Mouse (Mus musculus) left cerebral cortex, postnatal 25 days (tissue): ENCODE data around the gene Il2rb. TPM values are rescaled to one million over a fixed set of nuclear protein-coding genes. Genes with fewer than 3 reads are reported as not detected.

Experiments
- DNase-seq, 2 experiments: peaks; one replicate each; pipeline ENCODE4 v3.0.0; 2022; ENCODE audit warnings: low spot score in 2 of 2, mixed read lengths in 1 of 2
- intact Hi-C: fragments of 180-260 bp; cut with DNase I; formaldehyde crosslinking; loops from one replicate; pipeline ENCODE4 v1.15.1; 2025
- total RNA-seq, 2 experiments: library from RNA; stranded (reverse); gene quantifications; 2 replicates each; pipeline ENCODE4 v1.2.3; 2021

Gene Il2rb
- total RNA-seq, 2 experiments from 2014 or later = 0.23 TPM; not detected in 1

GRCm38 (mm10) chr15:78455168-78455567 is 39.9 kb downstream of the Il2rb start:
- intact Hi-C loops = no loop called here
- DNase-seq = no peak

DNA sequence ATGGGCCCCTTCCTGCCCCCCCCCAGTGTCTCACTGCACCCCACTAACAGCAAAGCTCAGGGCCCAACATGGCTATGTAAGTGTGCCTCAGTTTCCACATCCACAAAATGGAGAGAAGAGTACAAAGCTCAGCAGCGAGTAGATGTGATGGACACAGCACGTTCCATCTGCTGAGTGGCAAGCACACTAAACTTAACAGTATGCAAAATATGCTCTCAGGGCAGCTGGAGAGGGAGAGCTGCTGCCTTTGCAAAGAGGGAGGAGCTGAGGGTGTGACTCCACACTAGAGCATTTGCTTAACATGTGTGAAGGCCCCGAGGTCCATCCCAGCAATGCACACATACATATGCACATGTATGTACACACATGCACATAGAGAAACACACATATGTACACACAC is 42.1 kb downstream of the Il2rb start:
- intact Hi-C loops = loop anchor here (2.0 to 5.0 kb wide), 2 partner anchors 59 to 286 kb away; no protein-coding TSS in a partner anchor
- no peak for DNase-seq

GRCm38 (mm10) chr15:78451201-78451600 is 43.9 kb downstream of the Il2rb start:
- no peak for DNase-seq
- intact Hi-C loops = loop anchor here (5.0 kb wide), 1 partner anchor 61 kb away; no protein-coding TSS in a partner anchor

- intact Hi-C loops = loop anchor here (5.0 kb wide), 1 partner anchor 62 kb away; no protein-coding TSS in a partner anchor
- DNase-seq = no peak
These were observed 44.7 kb downstream of the Il2rb start for GRCm38 (mm10) chr15:78450419-78450768.

DNA sequence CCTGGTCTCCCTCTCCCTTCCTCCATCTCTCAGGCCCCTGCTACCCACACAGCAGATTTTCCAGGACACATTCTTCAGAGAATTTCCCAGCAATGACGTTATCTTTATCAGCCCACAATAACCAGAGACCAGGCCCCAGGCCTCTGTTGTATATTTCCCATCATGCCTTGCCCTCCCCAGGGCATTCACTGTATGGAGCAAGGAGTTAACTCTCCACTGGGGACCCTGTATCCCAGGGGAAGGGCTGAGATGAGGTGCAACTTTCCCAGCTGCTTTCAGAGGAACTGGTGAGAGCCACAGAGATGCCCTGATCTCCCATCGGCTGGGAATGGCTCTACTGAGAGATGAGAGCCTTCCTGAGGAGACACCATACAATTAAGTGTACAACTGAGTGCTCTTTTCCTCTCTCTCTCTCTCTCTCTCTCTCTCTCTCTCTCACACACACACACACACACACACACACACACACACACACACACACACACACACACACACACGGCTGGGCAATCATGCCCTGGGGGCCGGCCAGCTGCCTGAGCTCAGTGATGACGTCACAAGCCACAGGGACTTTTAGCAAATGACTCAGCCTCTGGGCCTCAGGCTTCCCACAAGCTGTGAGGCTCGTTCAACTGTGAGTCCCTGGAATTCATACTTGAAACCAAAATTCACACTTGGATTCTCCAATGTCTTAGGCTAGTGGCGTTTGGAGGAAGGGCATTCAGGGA is 45.2 kb downstream of the Il2rb start:
- DNase-seq = peak in 1 of 2 experiments; percentile 83
- intact Hi-C loops = loop anchor here (2.0 to 5.0 kb wide), 3 partner anchors 62 to 97 kb away; partner anchors contain the start of gene C1qtnf6

DNA sequence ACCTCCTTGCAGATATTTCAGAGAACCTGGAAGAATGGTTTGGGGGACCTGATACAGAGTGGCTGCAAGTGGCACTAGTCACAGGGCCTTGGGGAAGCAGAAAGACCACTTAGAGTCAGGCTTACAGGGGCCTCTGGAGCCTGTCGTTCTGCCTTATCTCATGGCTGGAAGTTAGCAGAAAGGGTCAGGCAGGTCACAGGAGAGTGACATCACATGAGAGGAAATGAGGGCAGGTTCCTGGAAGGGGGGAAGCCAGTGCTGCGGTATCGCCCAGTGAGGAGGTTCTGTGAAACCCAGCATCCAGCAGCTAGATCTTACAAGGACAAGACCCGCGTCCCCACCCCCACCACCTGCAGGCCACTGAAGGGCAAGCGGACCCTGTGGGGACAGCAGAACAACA is 45.9 kb downstream of the Il2rb start:
- intact Hi-C loops = loop anchor here (2.0 to 5.0 kb wide), 2 partner anchors 83 to 98 kb away; partner anchors contain the start of gene C1qtnf6
- DNase-seq = no peak

- intact Hi-C loops = loop anchor here (2.0 to 5.0 kb wide), 3 partner anchors 84 to 135 kb away; partner anchors contain the start of gene C1qtnf6
- DNase-seq = peak; percentile 93 to 94
These were observed 47.1 kb downstream of the Il2rb start for GRCm38 (mm10) chr15:78447746-78448535.

DNA sequence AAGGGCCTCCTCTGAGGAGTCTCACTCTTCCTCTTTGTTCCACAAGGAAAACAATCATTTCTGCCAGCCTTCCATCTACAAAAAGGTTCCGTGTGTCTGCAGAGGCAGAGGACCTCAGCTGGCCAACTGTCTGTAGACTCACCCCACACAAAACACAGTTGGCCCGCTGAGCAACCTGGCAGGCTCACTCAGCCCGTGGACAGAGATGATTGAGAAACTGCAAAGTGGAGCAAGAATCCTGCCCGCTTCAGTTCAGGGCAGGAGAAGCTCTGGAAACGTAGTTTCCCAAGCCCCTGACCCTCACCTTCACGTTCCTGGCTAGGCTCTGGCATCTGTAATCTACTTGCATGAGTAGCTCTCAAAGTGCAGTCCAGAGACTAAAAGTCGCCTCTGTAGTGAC is 48.0 kb downstream of the Il2rb start:
- intact Hi-C loops = loop anchor here (2.0 to 5.0 kb wide), 2 partner anchors 85 to 136 kb away; partner anchors contain the start of gene C1qtnf6
- DNase-seq = no peak

- DNase-seq = no peak
- intact Hi-C loops = no loop called here
These were observed 51.2 kb downstream of the Il2rb start for GRCm38 (mm10) chr15:78443857-78444256.

GRCm38 (mm10) chr15:78442231-78442630 is 52.8 kb downstream of the Il2rb start:
- DNase-seq = no peak
- intact Hi-C loops = no loop called here

DNA sequence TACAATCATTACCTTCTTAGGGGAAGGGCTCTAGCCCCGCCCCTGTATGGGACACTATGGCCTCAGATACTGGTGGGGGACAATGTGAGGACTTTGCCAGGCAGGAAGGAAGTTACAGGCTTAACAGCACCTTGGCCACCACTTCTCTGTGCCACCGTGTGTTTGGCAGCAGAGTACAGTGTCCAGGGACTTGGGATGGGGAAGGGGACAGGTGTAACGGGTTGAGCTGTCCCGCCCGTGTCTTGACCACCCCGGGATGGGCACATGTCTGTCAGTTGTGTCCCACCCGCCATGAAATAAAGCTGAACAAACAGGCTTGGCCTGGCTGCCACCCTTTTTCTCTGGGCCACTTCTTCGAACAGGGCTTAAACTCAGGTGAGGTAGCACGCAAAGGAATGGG is 56.1 kb downstream of the Il2rb start:
- no peak for DNase-seq
- intact Hi-C loops = loop anchor here (5.0 to 10.0 kb wide), 2 partner anchors 273 to 464 kb away; partner anchors contain the start of gene Eif3d

DNA sequence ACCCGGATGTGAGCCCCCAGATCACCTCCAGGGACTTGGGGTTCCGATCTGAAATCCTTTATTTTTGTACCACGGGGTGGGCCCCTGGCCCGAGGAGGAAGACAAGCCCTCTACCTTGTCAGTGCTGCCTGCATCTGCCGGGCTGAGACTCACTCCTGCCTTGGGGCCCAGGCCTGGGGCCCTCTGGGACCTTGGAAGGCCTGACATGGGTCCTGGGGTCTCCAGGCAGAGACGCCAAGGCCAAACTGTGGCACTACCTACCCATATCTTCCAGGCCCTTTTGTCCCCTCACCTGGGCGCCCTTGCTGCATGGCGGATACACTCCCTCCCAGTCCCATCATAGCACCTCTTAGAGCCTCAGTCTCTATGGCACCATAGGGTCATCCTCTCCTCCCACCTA is 56.6 kb downstream of the Il2rb start:
- intact Hi-C loops = loop anchor here (5.0 to 10.0 kb wide), 2 partner anchors 274 to 464 kb away; partner anchors contain the start of gene Eif3d
- DNase-seq = peak in 1 of 2 experiments; percentile 6

DNA sequence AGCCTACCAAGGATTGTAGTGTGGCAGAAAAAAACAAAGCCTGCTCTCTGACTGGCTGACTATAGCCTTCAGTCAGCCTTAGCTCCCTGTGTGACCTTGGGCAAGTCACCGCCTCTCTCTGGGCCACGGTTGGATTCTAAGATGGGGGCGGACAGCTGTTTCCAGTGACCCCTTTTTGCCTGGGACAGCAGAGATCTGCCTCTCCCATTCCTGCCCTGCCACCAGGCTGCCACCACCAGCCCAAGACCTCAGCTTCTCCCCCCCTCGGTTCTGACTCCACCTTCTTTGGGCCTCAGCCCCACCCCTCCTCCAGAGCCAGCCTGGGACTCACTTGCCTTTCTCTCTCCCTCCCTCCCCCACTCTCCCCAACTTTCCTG is 57.1 kb downstream of the Il2rb start:
- DNase-seq = no peak
- intact Hi-C loops = loop anchor here (5.0 to 10.0 kb wide), 2 partner anchors 274 to 463 kb away; partner anchors contain the start of gene Eif3d

DNA sequence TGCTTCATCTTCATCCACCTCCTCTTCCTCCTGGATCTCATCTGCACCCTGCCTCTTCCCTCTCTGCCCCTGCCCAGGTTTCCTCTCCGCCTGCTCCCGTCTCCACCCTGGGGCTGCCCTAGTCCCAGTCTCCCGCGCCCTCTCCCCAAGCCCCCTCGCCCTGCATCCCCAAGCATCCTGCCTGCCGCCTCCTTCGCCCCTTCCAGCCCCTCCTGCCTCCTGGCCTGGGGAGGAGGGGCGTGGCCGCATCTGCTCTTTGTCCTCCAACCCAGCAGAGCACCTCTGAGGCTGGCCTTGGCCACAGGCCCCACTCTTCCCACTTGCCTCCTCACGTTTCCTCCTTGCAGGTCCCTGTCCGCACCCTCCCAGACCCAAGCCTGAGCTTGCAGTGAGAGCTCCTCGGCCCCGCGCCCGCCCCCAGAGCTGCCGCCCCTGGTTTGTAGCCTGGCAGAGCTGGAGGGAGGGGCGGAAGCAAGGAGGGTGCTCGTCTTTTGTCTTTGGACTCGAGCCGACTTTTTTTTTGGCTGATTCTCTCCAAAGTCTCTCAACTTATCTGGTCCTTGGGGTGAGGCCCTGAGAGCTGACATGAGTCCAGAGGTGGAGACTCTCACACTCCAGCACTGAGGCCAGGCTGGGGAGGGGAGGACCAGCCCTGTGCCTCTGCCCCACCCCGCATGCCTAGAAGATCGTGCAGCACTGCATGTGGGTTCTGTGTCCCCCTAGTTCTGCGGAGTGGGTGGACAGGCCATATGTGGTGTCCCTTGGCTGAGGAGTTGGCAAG is 57.6 kb downstream of the Il2rb start:
- DNase-seq = peak; percentile 63 to 86
- intact Hi-C loops = loop anchor here (1.0 to 10.0 kb wide), 3 partner anchors 107 to 463 kb away; partner anchors contain the start of genes Eif3d and Sstr3

DNA sequence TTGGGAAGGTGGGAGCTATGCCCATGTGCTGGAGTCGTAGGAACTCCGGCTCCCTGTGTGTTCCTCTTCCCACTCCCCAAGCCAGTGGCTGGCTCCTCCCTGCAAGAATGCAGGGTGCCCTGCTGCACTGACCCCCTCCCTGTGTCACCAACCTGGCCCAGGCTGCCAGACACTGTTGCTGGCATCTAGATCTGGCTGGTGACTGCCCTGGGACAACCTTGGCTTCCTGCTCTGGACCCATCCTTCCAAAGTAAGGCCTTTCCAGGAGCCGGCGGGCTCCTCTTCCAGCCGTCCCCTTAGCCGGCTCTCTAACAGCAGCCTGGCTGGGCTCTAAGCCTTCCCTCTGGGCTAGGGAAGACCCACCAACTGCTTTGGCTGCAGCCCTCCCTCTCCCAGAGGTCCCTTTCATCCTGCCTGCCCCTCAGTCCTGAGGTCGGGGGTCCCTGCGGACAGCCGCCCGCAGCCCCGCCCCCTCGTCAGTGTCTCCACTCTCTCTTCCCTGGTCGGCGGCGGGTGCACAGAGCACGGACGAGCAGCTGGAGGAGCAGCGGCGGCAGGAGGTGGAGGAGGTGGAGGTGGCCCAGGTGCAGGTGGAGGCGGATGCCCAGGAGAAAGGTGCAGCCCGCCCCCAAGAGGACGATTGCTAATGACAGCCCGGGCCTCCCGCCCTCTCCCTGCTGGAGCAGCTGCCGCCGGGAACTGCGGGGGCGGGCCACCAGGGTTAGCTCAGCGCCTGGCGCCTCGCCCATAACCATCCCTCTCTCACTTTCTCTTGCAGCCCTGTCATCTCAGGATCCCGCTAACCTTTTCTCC is 58.5 kb downstream of the Il2rb start:
- intact Hi-C loops = loop anchor here (1.0 to 10.0 kb wide), 3 partner anchors 108 to 462 kb away; partner anchors contain the start of genes Eif3d and Sstr3
- DNase-seq = peak; percentile 88 to 93

- intact Hi-C loops = loop anchor here (5.0 to 10.0 kb wide), 2 partner anchors 277 to 461 kb away; partner anchors contain the start of gene Eif3d
- no peak for DNase-seq
These were observed 59.4 kb downstream of the Il2rb start for GRCm38 (mm10) chr15:78435681-78436080.

DNA sequence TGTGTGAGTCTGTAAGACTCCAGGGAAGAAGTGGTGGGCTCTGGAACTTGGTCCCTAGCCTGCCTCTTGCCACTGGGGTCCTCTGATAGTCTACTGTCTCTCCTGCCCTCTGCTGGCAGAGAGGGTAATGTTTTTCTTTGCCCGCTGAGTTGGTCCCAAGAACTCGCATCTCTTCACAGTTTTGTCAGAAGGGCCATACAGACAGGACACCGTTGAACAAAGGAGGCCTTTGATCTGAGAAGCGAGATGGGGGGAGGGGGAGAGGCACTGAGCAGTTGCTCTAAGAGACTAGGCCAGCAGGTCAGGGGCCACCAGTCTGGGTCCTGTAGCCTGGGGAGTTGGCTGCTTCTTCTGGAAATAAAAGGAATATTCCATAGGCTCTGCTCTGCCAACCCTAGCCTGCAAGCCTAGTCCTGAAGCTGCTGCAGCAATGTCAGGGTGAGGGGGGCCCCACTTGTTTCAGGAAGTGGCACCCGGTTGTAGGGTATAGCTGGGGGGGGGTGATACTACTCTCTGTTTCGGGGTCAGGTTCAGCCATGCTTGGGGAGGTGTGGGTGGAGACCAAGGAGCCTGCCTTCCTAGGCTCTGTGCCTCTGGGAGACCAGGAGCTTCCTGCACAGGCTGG is 60.1 kb downstream of the Il2rb start:
- intact Hi-C loops = loop anchor here (5.0 to 10.0 kb wide), 3 partner anchors 258 to 460 kb away; partner anchors contain the start of gene Eif3d
- peak; percentile 54 to 72 for DNase-seq
